Mouse (Mus musculus) embryonic fibroblast, embryonic 13.5 days (primary cell): ENCODE results near the gene Nkd2.

Experiments
- CTCF ChIP-seq: IDR thresholded peaks from 2 replicates; pipeline ENCODE4 v1.5.1; 2011; ENCODE audit warnings: mild to moderate bottlenecking, control low read depth, low read length, moderate library complexity, borderline replicate concordance; ENCODE audit not compliant: insufficient read depth
- POLR2A ChIP-seq: IDR thresholded peaks from 2 replicates; pipeline ENCODE4 v1.6.1; 2011; ENCODE audit warnings: low read depth, mild to moderate bottlenecking, control low read depth, low read length, moderate library complexity

GRCm38 (mm10) chr13:73835791-73836190 is 11.6 kb downstream of the Nkd2 start:
- TF ChIP-seq CTCF (no peak), POLR2A (no peak)
